Mouse (Mus musculus) G1E (cell line): ENCODE measurements around the gene Asic2. TPM values are rescaled to one million over a fixed set of nuclear protein-coding genes. Genes with fewer than 3 reads are reported as not detected.
"Not testable (repeated sequence)": the region's sequence is repeated elsewhere in the genome, so short reads cannot be mapped to it uniquely, and the experiment has no call there.

Experiments
- ATAC-seq: 2 replicates; pipeline ENCODE4 v1.8.0; 2016; ENCODE audit warnings: mild to moderate bottlenecking; ENCODE audit not compliant: insufficient number of reproducible peaks, poor library complexity, low FRiP score, severe bottlenecking; ENCODE audit errors: extremely low read depth
- DNase-seq: peaks from one replicate; pipeline ENCODE4 v3.0.0; 2012; ENCODE audit warnings: low spot score
- H3K27me3 ChIP-seq: 2 replicates; pipeline ENCODE4 v1.6.1; 2012; ENCODE audit warnings: mild to moderate bottlenecking, low read length, inconsistent platforms; ENCODE audit not compliant: insufficient read depth
- H3K36me3 ChIP-seq: replicated peaks from 2 replicates; pipeline ENCODE3; 2012; ENCODE audit warnings: mild to moderate bottlenecking, inconsistent platforms
- H3K4me1 ChIP-seq: 2 replicates; pipeline ENCODE4 v1.6.1; 2012; ENCODE audit warnings: low read depth, low read length, inconsistent platforms, mixed read lengths; ENCODE audit not compliant: insufficient read depth
- H3K4me3 ChIP-seq: 2 replicates; pipeline ENCODE4 v1.5.1; 2012; ENCODE audit warnings: low read depth, mild to moderate bottlenecking, inconsistent platforms, low read length, moderate library complexity, mixed read lengths
- H3K9me3 ChIP-seq: replicated peaks from 2 replicates; pipeline ENCODE4 v1.6.1; 2012; ENCODE audit warnings: inconsistent platforms
- CTCF ChIP-seq: IDR thresholded peaks from 2 replicates; pipeline ENCODE4 v1.5.1; 2012; ENCODE audit warnings: low read depth, low read length, inconsistent platforms, mixed read lengths
- GATA1 ChIP-seq: IDR thresholded peaks from 2 replicates; pipeline ENCODE4 v1.6.1; 2012; ENCODE audit warnings: borderline replicate concordance, low read length, inconsistent platforms, mixed read lengths
- GATA2 ChIP-seq: IDR thresholded peaks from 2 replicates; pipeline ENCODE4 v1.6.1; 2012; ENCODE audit warnings: low read depth, low read length, inconsistent platforms, borderline replicate concordance
- POLR2AphosphoS5 ChIP-seq: IDR thresholded peaks from 2 replicates; pipeline ENCODE4 v1.6.1; 2012; ENCODE audit warnings: low read depth, low read length, inconsistent platforms; ENCODE audit not compliant: insufficient replicate concordance
- TAL1 ChIP-seq: conservative IDR thresholded peaks from 2 replicates; pipeline ENCODE4 v1.6.1; 2012; ENCODE audit warnings: low read depth, low read length, inconsistent platforms, mixed read lengths
- polyA plus RNA-seq: library from polyadenylated mRNA; stranded (reverse); fragments of >175 nt; gene quantifications from 2 replicates; pipeline ENCODE4 v1.2.3, GENCODE M21; 2012
- total RNA-seq, 2 experiments: library from RNA; stranded (forward) in 1 of 2; stranded (reverse) in 1 of 2; fragments of 200-1000 nt in 1 of 2; fragments of >200 nt in 1 of 2; fragmentation: Nextera tagmentation in 1 of 2; gene quantifications; 2 replicates each; pipeline ENCODE4 v1.2.3; 2014 to 2017

The Asic2 gene
- total and polyA plus RNA-seq, 3 experiments = 0.16 TPM; not detected in 2

DNA sequence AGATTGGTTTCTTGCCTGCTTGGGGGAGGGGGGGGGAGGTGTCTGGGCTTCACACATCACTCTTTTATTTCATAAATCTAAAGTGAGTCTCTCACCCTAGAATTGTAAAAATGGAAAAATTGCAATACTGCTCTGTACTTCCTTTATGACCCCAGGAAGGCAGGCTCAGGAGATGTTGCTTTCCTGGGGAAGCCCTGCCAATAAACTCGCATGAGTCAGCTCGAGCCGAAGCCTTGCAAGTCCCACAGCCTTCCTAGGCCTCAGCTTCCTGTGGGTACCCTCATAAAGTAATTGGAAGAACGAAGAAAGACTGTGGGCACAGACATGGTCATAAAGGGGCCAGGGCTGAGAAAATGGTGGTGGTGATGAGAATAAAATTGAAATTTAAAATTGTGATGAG is 607.2 kb downstream of the Asic2 start:
- Histone ChIP-seq H3K4me3 (no peak overlapping the region), H3K4me1 (no peaks in the 10 kb centered on the region), H3K9me3 (peaks cover 60% of the 10 kb centered on the region), H3K36me3 (no peaks in the 10 kb centered on the region), H3K27me3 (no peaks in the 10 kb centered on the region)
- ATAC-seq (no peak), DNase-seq (no peak)
- no peak for TF ChIP-seq GATA2
- no peak for TF ChIP-seq POLR2AphosphoS5
- TF ChIP-seq GATA1 = no peak
- TF ChIP-seq TAL1 = no peak

DNA sequence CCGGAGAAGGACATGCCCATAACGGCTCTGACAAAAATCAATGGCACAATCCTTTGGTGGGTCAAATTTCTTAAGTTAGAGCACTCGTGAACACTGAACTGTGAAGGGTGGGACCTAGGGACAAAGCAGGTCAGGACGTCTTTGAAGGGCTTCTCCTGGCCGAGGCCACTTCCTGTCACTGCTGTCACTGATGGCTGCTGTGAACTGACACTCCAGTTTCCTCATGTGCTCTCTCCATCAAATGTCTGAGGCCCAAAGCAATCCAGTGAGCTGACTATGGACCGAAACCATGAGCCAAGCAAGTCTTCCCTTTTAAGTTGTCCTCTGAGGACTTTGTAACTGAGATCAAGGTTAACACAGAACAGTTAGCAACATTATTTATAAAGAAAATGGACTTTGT is 617.8 kb downstream of the Asic2 start:
- not testable (repeated sequence) for ATAC-seq, H3K4me3 ChIP-seq, H3K36me3 ChIP-seq, H3K27me3 ChIP-seq, H3K4me1 ChIP-seq, DNase-seq
- peaks cover 54% of the 10 kb centered on the region for H3K9me3 ChIP-seq

DNA sequence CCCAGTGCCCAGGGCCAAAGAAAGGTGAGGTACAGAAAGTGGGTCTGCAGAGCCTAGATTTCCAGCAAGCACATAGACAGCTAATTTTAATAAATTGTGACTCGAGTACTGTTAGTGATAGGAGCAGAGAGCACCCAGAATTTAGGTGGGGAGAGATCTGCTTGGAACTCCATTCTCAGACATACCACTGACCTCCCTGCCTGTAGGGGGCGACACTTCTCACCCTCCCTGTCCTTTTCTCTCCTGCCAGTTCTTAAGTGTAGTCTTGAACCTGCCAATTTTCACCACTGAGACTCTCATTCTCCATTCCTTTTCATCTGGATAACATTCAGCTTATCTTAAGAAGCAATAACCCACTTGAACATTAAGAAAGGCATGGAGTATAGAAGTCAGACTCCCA is 636.3 kb downstream of the Asic2 start:
- TF ChIP-seq TAL1 (no peak), GATA1 (no peak), POLR2AphosphoS5 (no peak), GATA2 (no peak), CTCF (no peak)
- no peaks in the 10 kb centered on the region for H3K4me1 ChIP-seq
- no peaks in the 10 kb centered on the region for H3K36me3 ChIP-seq
- H3K4me3 ChIP-seq = no peak overlapping the region
- no peaks in the 10 kb centered on the region for H3K27me3 ChIP-seq
- ATAC-seq = no peak
- DNase-seq = no peak
- H3K9me3 ChIP-seq = peaks cover 47% of the 10 kb centered on the region

DNA sequence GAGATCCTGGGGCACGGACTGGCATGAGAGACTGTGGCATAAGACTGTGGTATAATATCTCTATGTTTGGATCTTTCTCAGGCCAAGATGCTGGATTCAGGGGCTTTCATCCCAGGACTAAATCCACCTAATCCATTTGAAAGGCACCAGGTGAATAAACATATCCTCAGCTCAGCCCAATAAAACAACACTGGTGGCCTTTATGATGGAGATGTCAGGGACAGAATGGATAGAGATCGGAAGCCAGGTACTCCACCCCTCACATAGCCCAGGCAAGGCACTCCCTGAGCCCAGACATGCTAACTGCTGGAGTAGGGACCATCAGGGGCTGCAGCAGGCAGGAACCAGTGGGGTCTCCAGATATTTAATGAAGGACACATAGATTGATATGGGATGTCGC is 637.3 kb downstream of the Asic2 start:
- DNase-seq = no peak
- ATAC-seq = no peak
- Histone ChIP-seq H3K36me3 (no peaks in the 10 kb centered on the region), H3K4me3 (no peak overlapping the region), H3K4me1 (no peaks in the 10 kb centered on the region), H3K27me3 (no peaks in the 10 kb centered on the region), H3K9me3 (peaks cover 37% of the 10 kb centered on the region)
- TF ChIP-seq CTCF (no peak), GATA2 (no peak), POLR2AphosphoS5 (no peak), TAL1 (no peak), GATA1 (no peak)

DNA sequence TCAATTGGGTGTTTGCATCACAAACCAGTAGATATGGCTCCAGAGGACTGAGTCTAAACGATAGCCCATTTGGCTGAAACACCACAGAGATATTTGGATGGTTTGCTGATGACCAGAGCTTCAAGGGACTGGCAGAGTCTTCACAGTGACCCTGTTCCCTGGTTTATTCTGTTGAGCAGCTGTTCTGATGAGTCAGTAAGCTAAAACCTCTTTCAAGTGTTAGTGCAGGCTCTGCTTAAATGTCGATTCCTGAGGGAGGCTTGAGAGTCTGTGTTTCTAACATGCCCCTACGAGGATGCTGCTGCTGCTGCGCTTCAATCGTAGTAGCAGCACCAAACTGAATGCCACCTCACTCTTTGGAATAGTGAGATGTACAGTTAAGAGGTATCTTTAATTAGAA is 640.2 kb downstream of the Asic2 start:
- ATAC-seq = no peak
- DNase-seq = no peak
- H3K9me3 ChIP-seq = peaks cover 30% of the 10 kb centered on the region
- TF ChIP-seq GATA1 (no peak), GATA2 (no peak), TAL1 (no peak), CTCF (no peak), POLR2AphosphoS5 (no peak)
- no peaks in the 10 kb centered on the region for H3K27me3 ChIP-seq
- no peaks in the 10 kb centered on the region for H3K36me3 ChIP-seq
- no peaks in the 10 kb centered on the region for H3K4me1 ChIP-seq
- H3K4me3 ChIP-seq = no peak overlapping the region

DNA sequence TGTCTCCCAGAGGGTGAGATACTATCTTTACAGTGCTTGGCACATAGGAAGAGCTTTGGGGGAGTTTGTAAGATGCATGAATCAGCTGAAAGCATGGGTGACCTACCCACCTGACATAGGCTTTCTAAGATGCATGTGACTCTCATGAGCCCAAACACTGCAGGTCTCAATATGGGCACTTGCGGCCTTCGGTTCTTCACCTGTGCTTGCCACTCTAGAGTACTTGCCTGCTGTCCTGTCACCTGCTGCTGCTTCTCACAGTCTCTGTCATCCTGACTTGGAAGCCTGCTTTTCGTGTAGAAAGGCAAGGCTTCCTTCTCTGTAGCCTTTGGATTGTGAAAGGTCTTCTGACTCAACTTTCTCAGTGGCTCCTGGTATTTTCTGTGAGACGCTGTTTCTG is 645.1 kb downstream of the Asic2 start:
- no peaks in the 10 kb centered on the region for H3K4me1 ChIP-seq
- TF ChIP-seq GATA1 (no peak), TAL1 (no peak)
- no peak for DNase-seq
- ATAC-seq = no peak
- H3K4me3 ChIP-seq = no peak overlapping the region
- H3K9me3 ChIP-seq = peaks cover 39% of the 10 kb centered on the region
- H3K27me3 ChIP-seq = no peaks in the 10 kb centered on the region
- no peaks in the 10 kb centered on the region for H3K36me3 ChIP-seq

DNA sequence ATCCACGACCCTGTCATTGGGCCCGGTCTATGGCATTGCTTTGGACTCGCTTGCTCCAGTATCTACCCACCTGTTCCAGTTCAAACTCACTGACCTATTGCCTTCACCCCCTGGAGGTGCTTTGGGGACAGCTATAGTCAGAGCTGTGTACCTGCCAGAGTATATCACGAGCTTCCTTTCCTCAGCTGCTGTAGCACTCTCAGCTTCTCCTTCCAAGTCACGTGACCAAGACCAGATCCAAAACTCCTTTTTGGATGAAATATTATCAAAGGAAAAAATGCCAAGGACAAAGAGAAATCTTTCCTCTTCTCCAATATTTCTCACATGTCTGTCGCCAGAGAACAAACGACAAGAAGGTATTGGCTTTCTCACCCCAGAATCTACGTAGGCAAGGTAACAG is 645.8 kb downstream of the Asic2 start:
- Histone ChIP-seq H3K4me3 (no peak overlapping the region), H3K9me3 (peaks cover 41% of the 10 kb centered on the region), H3K27me3 (no peaks in the 10 kb centered on the region), H3K36me3 (no peaks in the 10 kb centered on the region), H3K4me1 (no peaks in the 10 kb centered on the region)
- ATAC-seq = no peak
- no peak for DNase-seq
- TF ChIP-seq TAL1 (no peak), GATA1 (no peak), CTCF (no peak), GATA2 (no peak), POLR2AphosphoS5 (no peak)
